Mouse (Mus musculus) kidney, embryonic 14.5 days (tissue): ENCODE results near the gene Spag8. TPM values are rescaled to one million over a fixed set of nuclear protein-coding genes. Genes with fewer than 3 reads are reported as not detected.

Experiments
- ATAC-seq: fragments of 200-750 bp; cut with Nextera tagmentation; 2 replicates; pipeline ENCODE4 v1.8.0; 2017; ENCODE audit warnings: moderate number of reproducible peaks, mild to moderate bottlenecking, moderate TSS enrichment, moderate library complexity; ENCODE audit not compliant: low FRiP score, low TSS enrichment
- H3K27ac ChIP-seq: fragments of 300-500 bp; sonication (generic); 2 replicates; pipeline ENCODE4 v1.5.1; 2014; ENCODE audit warnings: low read depth, mild to moderate bottlenecking, low read length, moderate library complexity, mixed read lengths
- H3K27me3 ChIP-seq: fragments of 300-500 bp; sonication (generic); 2 replicates; pipeline ENCODE4 v1.6.1; 2014; ENCODE audit warnings: mild to moderate bottlenecking, low read length; ENCODE audit not compliant: control insufficient read depth, insufficient read depth
- H3K36me3 ChIP-seq: fragments of 300-500 bp; sonication (generic); 2 replicates; pipeline ENCODE4 v1.6.1; 2014; ENCODE audit warnings: low read length, mixed read lengths; ENCODE audit not compliant: control insufficient read depth, insufficient read depth
- H3K4me1 ChIP-seq: fragments of 300-500 bp; sonication (generic); 2 replicates; pipeline ENCODE4 v1.6.1; 2014; ENCODE audit warnings: low read length, mixed read lengths; ENCODE audit not compliant: control insufficient read depth, insufficient read depth
- H3K4me2 ChIP-seq: fragments of 300-500 bp; sonication (generic); replicated peaks from 2 replicates; pipeline ENCODE4 v1.6.1; 2014; ENCODE audit warnings: low read depth, mild to moderate bottlenecking, low read length
- H3K4me3 ChIP-seq: fragments of 300-500 bp; sonication (generic); 2 replicates; pipeline ENCODE4 v1.5.1; 2014; ENCODE audit warnings: mild to moderate bottlenecking, low read length
- H3K9ac ChIP-seq: fragments of 300-500 bp; sonication (generic); 2 replicates; pipeline ENCODE4 v1.6.1; 2014; ENCODE audit warnings: low read depth, mild to moderate bottlenecking, low read length, moderate library complexity
- H3K9me3 ChIP-seq: fragments of 300-500 bp; sonication (generic); 2 replicates; pipeline ENCODE4 v1.6.1; 2016; ENCODE audit warnings: low read length; ENCODE audit not compliant: control insufficient read depth
- WGBS: fragments of 180-500 bp; shearing (Covaris S2); extraction: QIAGEN DNeasy Blood & Tissue Kit; methylation state at CpG from one replicate; pipeline ENCODE4 v1.1.7; 2014; 5-methylcytosine and 5-hydroxymethylcytosine counted together
- polyA plus RNA-seq: library from polyadenylated mRNA; unstranded; fragments of >200 nt; fragmentation: Nextera tagmentation; extraction: Ambion mirVana; gene quantifications from 2 replicates; pipeline ENCODE4 v1.2.1, GENCODE M21; 2014

Spag8 gene
- polyA plus RNA-seq, 1 experiment from 2014 or later: 0.93 TPM

DNA sequence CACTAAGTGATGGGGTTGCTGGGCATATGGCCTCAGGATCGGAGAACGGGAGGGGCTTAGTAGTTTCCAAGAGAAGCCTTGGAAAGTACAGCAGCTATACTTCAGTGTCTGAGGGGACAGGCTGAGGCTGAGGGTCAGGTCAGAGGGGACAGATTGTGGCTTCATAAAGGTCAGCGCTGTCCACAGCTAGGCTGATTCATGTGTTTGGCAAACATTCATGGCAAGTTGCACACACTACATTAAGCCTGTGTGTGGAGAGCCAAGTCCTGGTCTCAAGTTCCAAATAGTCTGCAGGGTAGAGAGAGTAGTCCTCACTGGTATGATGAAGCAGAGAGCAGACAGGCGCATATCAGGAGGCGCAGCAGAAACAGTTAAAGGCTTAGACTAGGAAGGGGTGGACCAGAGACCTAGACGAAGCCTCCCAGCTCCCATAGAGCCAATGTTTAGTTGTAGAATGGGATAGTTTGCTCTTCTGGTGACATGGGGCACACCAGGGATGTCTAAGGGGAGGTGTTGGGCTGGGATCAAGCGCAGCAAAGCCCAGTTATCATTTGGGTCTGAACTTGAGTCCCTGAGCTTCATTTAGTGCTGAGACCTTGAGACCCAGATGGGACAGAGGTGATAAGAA is 26.1 kb upstream of the Spag8 start:
- ATAC-seq: no peak
- H3K9me3 ChIP-seq: no peaks in the 10 kb centered on the region

GRCm38 (mm10) chr4:43678541-43678940 is 25.1 kb upstream of the Spag8 start:
- no peak overlapping the region for H3K27ac ChIP-seq
- no peak for ATAC-seq
- 93% methylated on average over 6 of the region's 6 CpGs for WGBS
- H3K9ac ChIP-seq: no peak overlapping the region
- no peak overlapping the region for H3K4me3 ChIP-seq
- H3K4me2 ChIP-seq: no peak overlapping the region
- H3K9me3 ChIP-seq: no peaks in the 10 kb centered on the region
- H3K4me1 ChIP-seq: no peaks in the 10 kb centered on the region
- H3K27me3 ChIP-seq: no peaks in the 10 kb centered on the region
- peaks cover 7% of the 10 kb centered on the region for H3K36me3 ChIP-seq

More for the DNA sequence above, 26.1 kb upstream of the Spag8 start:
- Histone ChIP-seq H3K36me3 (peaks cover 7% of the 10 kb centered on the region), H3K4me2 (no peak overlapping the region), H3K27me3 (no peaks in the 10 kb centered on the region), H3K27ac (no peak overlapping the region), H3K4me1 (no peaks in the 10 kb centered on the region), H3K4me3 (no peak overlapping the region), H3K9ac (no peak overlapping the region)
- 84% methylated on average over 7 of the region's 7 CpGs for WGBS

- WGBS: 72% methylated on average over 4 of the region's 4 CpGs
- Histone ChIP-seq H3K27me3 (no peaks in the 10 kb centered on the region), H3K27ac (no peak overlapping the region), H3K9ac (no peak overlapping the region), H3K4me1 (no peaks in the 10 kb centered on the region), H3K4me2 (no peak overlapping the region), H3K4me3 (no peak overlapping the region), H3K36me3 (peaks cover 2% of the 10 kb centered on the region; the same call in 1 of the 2 replicates), H3K9me3 (no peaks in the 10 kb centered on the region)
- ATAC-seq: no peak
These were observed 22.2 kb upstream of the Spag8 start for GRCm38 (mm10) chr4:43675608-43676007.

DNA sequence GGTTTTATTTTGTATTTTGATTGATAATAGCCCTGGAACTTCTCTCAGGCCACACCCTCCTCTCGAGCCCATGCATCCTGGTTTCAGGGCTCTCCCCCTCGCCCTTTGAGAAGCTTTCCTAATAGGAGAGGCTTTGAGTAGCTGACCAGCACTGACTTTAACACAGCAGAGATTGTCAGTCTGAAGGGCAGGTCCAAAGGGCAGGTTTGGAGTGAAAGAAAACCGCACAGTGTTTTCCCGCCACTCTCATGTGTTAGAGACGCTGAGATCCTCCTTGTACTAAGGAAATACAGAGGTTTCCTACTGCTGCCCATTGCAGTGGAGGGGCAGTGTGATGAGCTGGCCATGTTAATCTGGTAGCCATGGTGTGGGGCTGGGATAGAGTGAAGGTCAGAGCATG is 21.6 kb upstream of the Spag8 start:
- Histone ChIP-seq H3K4me2 (no peak overlapping the region), H3K27ac (no peak overlapping the region), H3K27me3 (no peaks in the 10 kb centered on the region), H3K4me1 (peaks cover 2% of the 10 kb centered on the region), H3K36me3 (peaks cover 2% of the 10 kb centered on the region; the same call in 1 of the 2 replicates), H3K4me3 (no peak overlapping the region), H3K9me3 (no peaks in the 10 kb centered on the region), H3K9ac (no peak overlapping the region)
- ATAC-seq: no peak
- WGBS: 83% methylated on average over 5 of the region's 5 CpGs

DNA sequence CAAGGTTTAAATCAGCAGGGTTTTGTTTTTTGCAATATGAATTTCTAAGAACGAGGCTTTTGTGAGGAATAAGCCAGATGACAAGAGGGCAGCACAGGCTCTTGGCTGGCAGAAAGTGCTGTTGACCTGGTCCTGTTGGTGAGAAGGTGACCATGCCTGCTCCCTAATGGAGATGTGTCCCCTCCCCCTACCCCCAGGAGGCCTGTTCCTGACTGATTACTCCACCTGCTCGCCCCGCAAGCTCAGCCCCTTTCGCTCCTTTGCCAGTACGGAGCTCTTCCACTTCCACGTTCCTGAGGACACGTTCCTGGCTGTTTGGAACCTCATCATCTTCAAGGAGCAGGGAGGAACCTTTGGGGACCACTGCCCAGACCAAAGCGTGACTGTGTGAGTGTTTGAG is 20.3 kb upstream of the Spag8 start:
- peaks cover 6% of the 10 kb centered on the region for H3K4me1 ChIP-seq
- H3K4me2 ChIP-seq: no peak overlapping the region
- H3K4me3 ChIP-seq: no peak overlapping the region
- no peaks in the 10 kb centered on the region for H3K27me3 ChIP-seq
- no peak overlapping the region for H3K9ac ChIP-seq
- no peak overlapping the region for H3K27ac ChIP-seq
- WGBS: 79% methylated on average over 8 of the region's 8 CpGs
- no peaks in the 10 kb centered on the region for H3K9me3 ChIP-seq
- peaks cover 2% of the 10 kb centered on the region; the same call in 1 of the 2 replicates for H3K36me3 ChIP-seq
- no peak for ATAC-seq

DNA sequence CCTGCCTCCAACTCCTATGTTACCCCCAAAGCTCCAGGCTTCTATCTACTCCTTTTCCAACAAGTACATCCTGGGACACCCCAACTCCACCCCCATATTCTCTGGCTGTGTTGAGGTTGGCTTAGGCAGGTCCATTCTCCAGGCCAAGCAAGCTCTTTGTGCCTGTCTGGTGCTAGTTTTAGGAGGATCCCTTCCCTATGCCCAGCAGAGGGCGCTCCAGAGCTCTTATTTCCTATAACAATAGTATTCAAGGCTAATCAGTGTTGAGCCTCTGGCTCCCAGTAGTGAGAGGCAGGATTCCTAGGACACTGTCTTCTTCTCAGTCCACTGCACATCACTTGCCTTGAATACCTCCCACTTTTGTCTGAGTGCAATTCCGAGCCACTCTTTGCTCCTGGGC is 18.7 kb upstream of the Spag8 start:
- peaks cover 2% of the 10 kb centered on the region; the same call in 1 of the 2 replicates for H3K36me3 ChIP-seq
- no peaks in the 10 kb centered on the region for H3K27me3 ChIP-seq
- no peak overlapping the region for H3K9ac ChIP-seq
- H3K4me3 ChIP-seq: no peak overlapping the region
- H3K4me1 ChIP-seq: peaks cover 6% of the 10 kb centered on the region
- 4% methylated on average over 2 of the region's 2 CpGs for WGBS
- H3K9me3 ChIP-seq: no peaks in the 10 kb centered on the region
- H3K4me2 ChIP-seq: no peak overlapping the region
- H3K27ac ChIP-seq: no peak overlapping the region
- ATAC-seq: peak; percentile 48; the same call in 1 of the 2 replicates

DNA sequence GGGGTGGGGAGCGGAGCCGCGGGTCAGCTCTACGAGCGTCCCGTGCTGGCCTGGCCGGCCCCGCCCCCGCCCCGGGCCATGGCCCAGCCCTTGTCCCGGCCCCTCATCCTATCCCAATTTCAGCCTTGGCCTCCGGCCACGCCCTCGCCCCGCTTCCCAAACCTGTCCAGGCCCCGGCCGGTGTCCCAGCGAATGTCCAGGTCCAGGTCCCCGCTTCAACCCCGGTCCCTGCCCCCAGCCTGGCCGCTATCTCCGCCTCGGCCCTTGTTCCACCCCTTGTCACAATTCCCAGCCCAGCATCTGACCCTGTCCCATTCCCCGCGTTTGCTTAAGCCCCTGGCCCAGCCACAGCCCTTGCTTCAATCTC is 16.0 kb upstream of the Spag8 start:
- Histone ChIP-seq H3K27me3 (peaks cover 15% of the 10 kb centered on the region; the same call in 1 of the 2 replicates), H3K27ac (no peak overlapping the region), H3K4me3 (peak overlapping the region; percentile 84), H3K9ac (peak overlapping the region; percentile 83), H3K4me2 (peak overlapping the region; percentile 74), H3K36me3 (no peaks in the 10 kb centered on the region), H3K9me3 (no peaks in the 10 kb centered on the region), H3K4me1 (peaks cover 6% of the 10 kb centered on the region)
- ATAC-seq: peak; percentile 89
- 0% methylated on average over 23 of the region's 25 CpGs for WGBS

DNA sequence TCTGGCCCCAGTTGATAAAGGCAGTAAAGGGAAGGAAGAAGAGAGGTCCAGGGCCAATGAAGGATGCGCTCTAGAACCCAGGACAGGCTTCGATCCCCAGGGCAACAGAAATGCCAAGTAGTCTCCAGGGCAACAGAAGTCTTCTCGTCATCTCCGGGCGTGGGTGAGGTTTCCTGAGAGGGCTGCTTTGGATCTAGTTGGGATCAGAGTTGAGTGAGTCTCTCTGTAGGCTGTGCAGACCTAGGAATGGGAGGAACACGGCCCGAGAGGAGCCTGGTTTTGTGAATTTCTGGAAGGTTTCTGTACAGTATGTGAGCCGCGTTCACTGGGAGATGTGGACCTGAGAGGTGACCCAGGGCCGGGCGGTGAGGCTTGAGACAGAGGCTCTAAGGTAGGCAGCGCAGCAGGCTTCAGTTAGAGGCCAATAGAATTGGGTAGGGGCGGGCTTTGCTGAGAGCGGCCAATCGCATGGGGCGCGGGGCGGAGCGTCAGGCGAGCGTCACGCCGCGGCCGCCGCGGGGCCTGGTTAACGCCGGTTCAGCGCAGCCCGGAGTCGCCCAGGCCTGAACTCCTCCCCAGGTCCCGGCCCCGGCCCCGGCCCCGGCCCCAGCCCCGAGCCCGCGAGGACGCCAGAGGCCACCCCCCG is 15.5 kb upstream of the Spag8 start, which contains the start of the genes Tmem8b and Fam221b:
TSS of gene Tmem8b (plus strand) at position 190 of the 646 bp plus-strand sequence.
TSS of gene Fam221b (minus strand) at position 364 of the 646 bp plus-strand sequence.
- no peaks in the 10 kb centered on the region for H3K9me3 ChIP-seq
- peak within 1 kb of the TSS; percentile 84 for H3K4me3 ChIP-seq
- H3K9ac ChIP-seq: peak within 1 kb of the TSS; percentile 83
- no peaks in the 10 kb centered on the region for H3K36me3 ChIP-seq
- H3K27ac ChIP-seq: no peak within 1 kb of the TSS
- H3K4me1 ChIP-seq: peaks cover 6% of the 10 kb centered on the region
- H3K27me3 ChIP-seq: peaks cover 15% of the 10 kb centered on the region; the same call in 1 of the 2 replicates
- H3K4me2 ChIP-seq: peak within 1 kb of the TSS; percentile 74
- 2% methylated on average over 35 of the region's 41 CpGs for WGBS
- peak; percentile 93 for ATAC-seq

- no peak for ATAC-seq
- Histone ChIP-seq H3K9ac (no peak overlapping the region), H3K4me3 (no peak overlapping the region), H3K9me3 (no peaks in the 10 kb centered on the region), H3K27ac (no peak overlapping the region), H3K36me3 (no peaks in the 10 kb centered on the region), H3K27me3 (peaks cover 36% of the 10 kb centered on the region), H3K4me2 (no peak overlapping the region), H3K4me1 (peaks cover 6% of the 10 kb centered on the region)
- WGBS: 22% methylated on average over 4 of the region's 4 CpGs
These were observed 13.0 kb upstream of the Spag8 start for GRCm38 (mm10) chr4:43666412-43666811.
